Mouse (Mus musculus): ENCODE results near the gene Fkbp4. TPM values are rescaled to one million over a fixed set of nuclear protein-coding genes. Genes with fewer than 3 reads are reported as not detected.
A peak's percentile ranks its signal among the peaks of the same experiment; 100 is the strongest.
"Not testable (repeated sequence)": the region's sequence is repeated elsewhere in the genome, so short reads cannot be mapped to it uniquely, and the experiment has no call there.

Gene Fkbp4
- total RNA-seq, 1 experiment from 2014 or later, result 79.4 TPM

- ATAC-seq (replicated peaks; ENCODE audit: insufficient number of reproducible peaks, low FRiP score, low TSS enrichment, poor library complexity, severe bottlenecking), result 0 out of 2 replicates have a peak, but pooled peaks have one; percentile 29
These were observed 29.8 kb downstream of the Fkbp4 start for GRCm38 (mm10) chr6:128408544-128409125.

DNA sequence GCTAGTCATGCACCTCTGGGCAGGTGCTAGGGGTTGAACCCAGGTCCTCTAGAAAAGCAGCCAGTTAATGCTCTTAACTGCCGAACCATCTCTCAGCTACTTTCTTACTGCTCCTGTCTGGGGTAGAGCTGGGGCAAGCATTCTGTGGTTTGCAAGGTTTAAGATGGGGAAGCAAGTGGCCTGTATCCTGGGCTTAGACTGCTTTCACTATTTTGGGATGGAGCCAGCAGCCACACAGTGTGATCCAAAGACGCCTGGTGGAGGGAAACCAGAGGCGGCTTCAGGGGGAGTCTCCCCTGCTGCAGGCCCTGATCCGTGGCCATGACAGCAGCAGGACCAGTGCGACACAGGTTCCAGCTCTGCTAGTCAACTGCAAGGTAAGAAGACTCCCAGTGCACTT is 33.8 kb downstream of the Fkbp4 start:
- ATAC-seq (replicated peaks; ENCODE audit: insufficient number of reproducible peaks, low FRiP score, low TSS enrichment, poor library complexity, severe bottlenecking), result no peak

DNA sequence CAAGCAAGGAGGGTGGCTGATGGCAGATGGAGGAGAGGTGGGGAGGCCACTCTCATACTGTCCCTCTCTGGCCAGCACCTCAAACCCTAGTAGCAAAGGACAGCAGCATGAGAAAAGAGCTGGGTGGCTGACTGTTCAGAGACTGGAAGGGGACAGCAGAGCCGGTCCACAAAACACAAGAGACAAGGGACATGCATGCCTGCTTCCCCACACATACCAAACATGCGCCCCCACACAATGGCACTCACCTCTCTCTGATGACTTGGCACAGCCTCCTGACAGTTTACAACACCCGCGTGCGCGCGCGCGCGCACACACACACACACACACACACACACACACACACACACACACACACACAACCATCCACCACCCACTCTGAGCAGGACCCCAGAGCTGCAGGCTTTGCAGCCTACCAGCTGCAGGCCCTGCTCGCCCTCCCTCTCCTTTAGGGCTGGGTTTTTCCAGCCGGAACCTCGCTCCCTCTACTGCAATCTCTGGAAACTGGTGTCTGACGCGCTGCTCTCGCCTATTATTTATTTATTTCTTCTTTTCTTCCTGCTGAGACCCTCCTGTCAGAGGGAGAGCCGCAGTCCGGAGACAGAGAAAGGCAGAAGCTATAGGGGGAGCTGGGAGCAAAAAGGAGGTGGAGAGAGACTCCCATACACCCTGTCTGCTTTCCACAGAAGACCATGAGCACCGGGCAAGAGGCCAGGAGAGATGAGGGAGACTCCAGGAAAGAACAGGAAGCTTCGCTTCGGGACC is 38.9 kb downstream of the Fkbp4 start:
- ATAC-seq (replicated peaks; ENCODE audit: insufficient number of reproducible peaks, low FRiP score, low TSS enrichment, poor library complexity, severe bottlenecking), result no peak

- no peak for ATAC-seq (replicated peaks; ENCODE audit: insufficient number of reproducible peaks, low FRiP score, low TSS enrichment, poor library complexity, severe bottlenecking)
These were observed 39.5 kb downstream of the Fkbp4 start, which contains the start of gene Nrip2 for GRCm38 (mm10) chr6:128398996-128399395. TSS of gene Nrip2 (plus strand) at chr6:128399296.

- no peak for ATAC-seq (replicated peaks; ENCODE audit: insufficient number of reproducible peaks, low FRiP score, low TSS enrichment, poor library complexity, severe bottlenecking)
These were observed 40.8 kb downstream of the Fkbp4 start for GRCm38 (mm10) chr6:128397574-128398261.

DNA sequence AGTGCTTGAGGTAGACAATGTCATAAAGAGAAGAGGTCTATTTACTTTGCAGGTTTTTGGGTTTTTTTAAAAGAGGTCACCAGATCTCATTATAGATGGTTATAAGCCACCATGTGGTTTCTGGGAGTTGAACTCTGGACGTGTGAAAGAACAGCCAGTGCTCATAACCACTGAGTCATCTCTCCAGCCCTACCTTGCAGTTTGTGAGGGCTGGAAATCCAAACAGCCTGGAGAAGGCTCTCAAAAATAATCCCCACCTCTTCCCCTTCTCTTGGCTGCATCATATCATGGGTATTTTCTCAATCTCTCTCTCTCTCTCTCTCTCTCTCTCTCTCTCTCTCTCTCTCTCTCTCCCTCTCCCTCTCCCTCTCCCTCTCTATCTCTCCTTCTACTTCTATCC is 47.8 kb downstream of the Fkbp4 start:
- no peak for ATAC-seq (replicated peaks; ENCODE audit: insufficient number of reproducible peaks, low FRiP score, low TSS enrichment, poor library complexity, severe bottlenecking)

DNA sequence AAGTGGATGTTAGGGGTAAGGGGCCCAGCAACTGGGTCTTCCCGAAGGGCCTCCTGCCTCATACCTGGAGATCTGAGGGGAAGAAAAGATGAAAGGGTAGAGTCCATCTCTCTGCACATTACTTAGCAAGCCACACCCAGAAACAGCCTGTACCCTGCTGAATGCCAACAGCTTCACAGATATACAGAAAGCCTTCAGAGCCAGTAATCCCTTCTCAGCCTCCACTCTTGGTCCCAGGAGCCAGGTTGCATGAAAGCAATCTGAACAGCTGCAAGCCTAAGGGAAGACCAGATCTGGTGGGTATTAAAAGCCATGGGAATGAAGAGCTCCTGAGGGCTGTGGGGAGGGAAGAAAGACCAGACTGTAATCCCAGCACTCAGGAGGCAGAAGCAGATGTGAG is 49.3 kb downstream of the Fkbp4 start:
- no peak for ATAC-seq (replicated peaks; ENCODE audit: insufficient number of reproducible peaks, low FRiP score, low TSS enrichment, poor library complexity, severe bottlenecking)

DNA sequence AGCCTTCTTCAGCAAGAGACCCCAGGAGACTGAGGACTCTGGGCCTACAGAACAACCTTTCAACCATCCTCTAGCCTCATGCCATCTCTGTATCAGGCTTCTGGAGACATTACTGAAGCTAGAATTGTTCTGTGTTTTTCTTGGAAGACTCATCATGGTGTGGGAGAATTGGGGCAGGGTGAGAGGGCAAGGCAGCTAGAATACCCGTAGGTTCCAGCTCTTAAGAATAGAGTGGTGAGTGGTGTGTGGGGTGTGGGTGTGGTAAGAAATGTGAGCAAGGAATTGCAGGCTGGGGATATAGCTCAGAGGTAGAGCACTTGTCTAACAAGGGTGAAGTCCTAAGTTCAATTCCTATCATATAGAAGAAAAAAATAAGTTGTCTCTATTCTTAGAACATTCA is 53.5 kb downstream of the Fkbp4 start:
- ATAC-seq (replicated peaks; ENCODE audit: insufficient number of reproducible peaks, low FRiP score, low TSS enrichment, poor library complexity, severe bottlenecking), result no peak

GRCm38 (mm10) chr6:128383752-128384151 is 54.7 kb downstream of the Fkbp4 start:
- no peak for ATAC-seq (replicated peaks; ENCODE audit: insufficient number of reproducible peaks, low FRiP score, low TSS enrichment, poor library complexity, severe bottlenecking)

DNA sequence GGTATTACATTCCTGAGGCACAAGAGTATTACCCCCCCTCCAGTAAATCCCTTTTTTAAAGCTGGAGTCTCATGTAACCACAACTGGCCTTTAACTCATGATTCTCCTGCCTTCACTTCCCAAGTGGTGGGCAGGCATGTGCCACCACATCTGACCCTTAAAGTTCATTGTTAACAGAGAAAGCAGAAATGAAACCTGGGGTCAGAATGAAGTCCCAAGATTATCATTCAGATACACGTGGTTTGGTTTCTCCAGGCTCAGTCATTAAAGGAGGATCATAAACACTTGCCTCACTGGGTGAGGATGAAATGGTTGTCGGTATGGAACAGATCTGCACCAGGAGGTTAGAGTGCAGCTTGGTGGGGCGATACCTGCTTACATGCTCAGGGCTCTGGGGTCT is 57.2 kb downstream of the Fkbp4 start:
- 0 out of 2 replicates have a peak, but pooled peaks have one; percentile 40 for ATAC-seq (replicated peaks; ENCODE audit: insufficient number of reproducible peaks, low FRiP score, low TSS enrichment, poor library complexity, severe bottlenecking)

DNA sequence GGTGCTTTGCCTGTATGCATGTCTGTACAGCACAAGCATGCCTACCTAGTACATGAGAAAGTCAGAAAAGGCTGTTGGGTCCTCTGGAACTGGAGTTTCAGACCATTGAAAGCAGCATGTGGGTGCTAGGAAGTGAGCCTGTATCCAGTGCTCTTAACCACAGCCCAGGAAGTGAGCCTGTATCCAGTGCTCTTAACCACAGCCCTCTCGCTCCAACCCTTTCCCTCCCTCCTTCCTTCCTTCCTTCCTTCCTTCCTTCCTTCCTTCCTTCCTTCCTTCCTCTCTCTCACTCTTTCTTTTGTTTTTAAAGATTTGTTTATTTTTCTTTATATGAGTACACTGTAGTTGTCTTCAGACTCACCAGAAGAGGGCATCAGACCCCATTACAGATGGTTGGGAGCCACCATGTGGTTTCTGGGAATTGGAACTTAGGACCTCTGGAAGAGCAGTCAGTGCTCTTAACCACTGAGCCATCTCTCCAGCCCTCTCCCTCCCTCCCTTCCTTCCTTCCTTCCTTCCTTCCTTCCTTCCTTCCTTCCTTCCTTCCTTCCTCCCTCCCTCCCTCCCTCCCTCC is 57.8 kb downstream of the Fkbp4 start:
- not testable (repeated sequence) for ATAC-seq (replicated peaks; ENCODE audit: insufficient number of reproducible peaks, low FRiP score, low TSS enrichment, poor library complexity, severe bottlenecking)

Other genes with a start within 250 kb of the Fkbp4 start
- gene Tead4, start 137.9 kb downstream of the Fkbp4 start, total RNA-seq (2017), result not detected in 3 replicates
- gene Tulp3, start 82.8 kb downstream of the Fkbp4 start, total RNA-seq (2017), result 0.48 to 1.6 TPM (median 1.2 TPM) in 3 replicates
- 22.2 to 35.8 TPM (median 32.9 TPM) in 3 replicates for gene Rhno1, start 75.8 kb downstream of the Fkbp4 start, total RNA-seq (2017)
- gene Foxm1, start 75.7 kb downstream of the Fkbp4 start, total RNA-seq (2017), result 0.64 to 2.4 TPM (median 1.4 TPM) in 3 replicates
- gene Tex52, start 63.2 kb downstream of the Fkbp4 start, total RNA-seq (2017), result not detected in 3 replicates
- gene Gm44596, start 63.2 kb downstream of the Fkbp4 start, total RNA-seq (2017), result not detected in 3 replicates
- gene Nrip2, start 39.4 kb downstream of the Fkbp4 start, total RNA-seq (2017), result not detected in 3 replicates
- 13.7 to 16.8 TPM (median 16.1 TPM) in 3 replicates for gene Itfg2, start 13.7 kb downstream of the Fkbp4 start, total RNA-seq (2017)
- gene Pzp, start 88.0 kb upstream of the Fkbp4 start, total RNA-seq (2017), result not detected in 3 replicates
- gene A2ml1, start 142.9 kb upstream of the Fkbp4 start, total RNA-seq (2017), result 0.19 TPM in 1 of 3 replicates, not detected in the others
- 35.0 to 144 TPM (median 65.3 TPM) in 3 replicates for gene Klrb1a, start 184.9 kb upstream of the Fkbp4 start, total RNA-seq (2017)
- not detected in 3 replicates for gene Clec2h, start 223.7 kb upstream of the Fkbp4 start, total RNA-seq (2017)